12 mouse cellular contexts compared by ENCODE assay signal in genomic region chr7:27375274-27375673, GRCm38 (mm10). TPM values are rescaled to one million over a fixed set of nuclear protein-coding genes. Genes with fewer than 3 reads are reported as not detected.
A peak's percentile ranks its signal among the peaks of the same experiment; 100 is the strongest.
DNase-seq lines count a peak whose midpoint lies in the region; ATAC-seq lines count a peak whose summit lies in the region.
"Had no signal": no experiment of that assay in that cellular context is flagged by ENCODE, and none has a peak within 500 bp of the region (broad histone marks: within the 10 kb centered on the region; RNA-seq: fewer than 3 reads in every experiment).

No protein-coding gene starts in this region.

- H3K4me1 ChIP-seq in midbrain, embryonic 12.5 days: peaks cover 12% of the 10 kb centered on the region; the same call in 1 of the 2 replicates
- H3K4me1 ChIP-seq in midbrain, embryonic 16.5 days (ENCODE audit: control insufficient read depth, insufficient read depth, low read length): no peaks in the 10 kb centered on the region
- peaks cover 6% of the 10 kb centered on the region; the same call in 1 of the 2 replicates for H3K4me1 ChIP-seq in forebrain, embryonic 16.5 days (replicated peaks; ENCODE audit: control insufficient read depth, insufficient read depth, low read length)

- H3K9ac ChIP-seq in midbrain, embryonic 12.5 days (replicated peaks): no peak overlapping the region
- H3K9ac ChIP-seq in midbrain, embryonic 16.5 days (ENCODE audit: low read depth, low read length): no peak overlapping the region
- 0 out of 2 replicates have a peak overlapping the region, but pooled peaks have one; percentile 22 for H3K9ac ChIP-seq in forebrain, embryonic 16.5 days (replicated peaks; ENCODE audit: low read depth, low read length)
- H3K9ac ChIP-seq: neural tube, embryonic 12.5 days had no signal

- WGBS in midbrain, embryonic 12.5 days: 2% methylated on average over 22 of the region's 22 CpGs
- WGBS in midbrain, embryonic 16.5 days: 4% methylated on average over 22 of the region's 22 CpGs
- WGBS in forebrain, embryonic 16.5 days: 3% methylated on average over 22 of the region's 22 CpGs

- H3K4me2 ChIP-seq in midbrain, embryonic 12.5 days (replicated peaks): 0 out of 2 replicates have a peak overlapping the region, but pooled peaks have one; percentile 15
- H3K4me2 ChIP-seq in midbrain, embryonic 16.5 days (ENCODE audit: low read length): no peak overlapping the region
- no peak overlapping the region; the same call in 1 of the 2 replicates for H3K4me2 ChIP-seq in forebrain, embryonic 16.5 days (ENCODE audit: low read length)
- H3K4me2 ChIP-seq: neural tube, embryonic 12.5 days had no signal

- H3K9me3 ChIP-seq in midbrain, embryonic 12.5 days: 0 out of 2 replicates have a peak, but pooled peaks cover 5% of the 10 kb centered on the region
- no peaks in the 10 kb centered on the region for H3K9me3 ChIP-seq in midbrain, embryonic 16.5 days (replicated peaks; ENCODE audit: control insufficient read depth, low read length, poor library complexity, severe bottlenecking)
- H3K9me3 ChIP-seq in forebrain, embryonic 16.5 days (ENCODE audit: control insufficient read depth, low read length): peaks cover 4% of the 10 kb centered on the region; the same call in 1 of the 2 replicates
- H3K9me3 ChIP-seq: neural tube, embryonic 12.5 days had no signal

- peaks cover 87% of the 10 kb centered on the region for H3K27me3 ChIP-seq in midbrain, embryonic 12.5 days
- H3K27me3 ChIP-seq in midbrain, embryonic 16.5 days (ENCODE audit: control insufficient read depth, insufficient read depth, low read depth, low read length): peaks cover 73% of the 10 kb centered on the region
- peaks cover 72% of the 10 kb centered on the region for H3K27me3 ChIP-seq in forebrain, embryonic 16.5 days (replicated peaks; ENCODE audit: control insufficient read depth, insufficient read depth, low read length)

- peak; percentile 58 to 70 for DNase-seq in frontal cortex, postnatal 36 days (ENCODE audit: low spot score in 2 of 2)
- no peak for DNase-seq in frontal cortex, postnatal 25 days (ENCODE audit: low spot score in 2 of 2)
- DNase-seq in right cerebral cortex, postnatal 25 days: peak; percentile 76
- no peak for DNase-seq in ovary, postnatal 10 days (ENCODE audit: low spot score)
- DNase-seq in cerebellum, adult 11 months: no peak
- DNase-seq: liver; lung, postnatal 36 days had no signal

- H3K4me3 ChIP-seq in midbrain, embryonic 12.5 days: no peak overlapping the region
- H3K4me3 ChIP-seq in midbrain, embryonic 16.5 days (ENCODE audit: low read depth, low read length): no peak overlapping the region
- H3K4me3 ChIP-seq in forebrain, embryonic 16.5 days (replicated peaks; ENCODE audit: low read length): no peak overlapping the region
- H3K4me3 ChIP-seq: neural tube, embryonic 12.5 days had no signal

- H3K27ac ChIP-seq in midbrain, embryonic 12.5 days (replicated peaks): no peak overlapping the region
- H3K27ac ChIP-seq in midbrain, embryonic 16.5 days (ENCODE audit: low read length): no peak overlapping the region
- no peak overlapping the region for H3K27ac ChIP-seq in forebrain, embryonic 16.5 days (ENCODE audit: low read length)
- H3K27ac ChIP-seq: neural tube, embryonic 12.5 days had no signal

- no peaks in the 10 kb centered on the region for H3K36me3 ChIP-seq in midbrain, embryonic 12.5 days
- H3K36me3 ChIP-seq in midbrain, embryonic 16.5 days (ENCODE audit: control insufficient read depth, insufficient read depth, low read length): peaks cover 11% of the 10 kb centered on the region
- 0 out of 2 replicates have a peak, but pooled peaks cover under 1% of the 10 kb centered on the region for H3K36me3 ChIP-seq in forebrain, embryonic 16.5 days (ENCODE audit: control insufficient read depth, insufficient read depth)
- H3K36me3 ChIP-seq: neural tube, embryonic 12.5 days had no signal

- ATAC-seq in midbrain, embryonic 12.5 days (ENCODE audit: low FRiP score, low read depth): no peak
- no peak for ATAC-seq in midbrain, embryonic 16.5 days
- ATAC-seq in forebrain, embryonic 16.5 days: no peak

RNA-seq across cellular contexts. Expression of gene Gm20479, which starts 18.1 kb away (rescaled TPM):
- 0.87 TPM in 1 of 2 replicates, not detected in the other for polyA plus RNA-seq in midbrain, embryonic 12.5 days (2016; fragmentation: Nextera tagmentation; extraction: Ambion mirVana)
- polyA plus RNA-seq in midbrain, embryonic 16.5 days (2015; fragmentation: Nextera tagmentation; extraction: Ambion mirVana): not detected in 2 replicates
- polyA plus RNA-seq in forebrain, embryonic 16.5 days (2015; fragmentation: Nextera tagmentation; extraction: Ambion mirVana): not detected in 2 replicates
- polyA plus RNA-seq: C2C12; neural tube, embryonic 12.5 days had no signal

RNA-seq across cellular contexts. Expression of gene Shkbp1, which starts 19.5 kb away (rescaled TPM):
- 77.3 and 78.1 TPM in 2 replicates for polyA plus RNA-seq in midbrain, embryonic 12.5 days (2016; fragmentation: Nextera tagmentation; extraction: Ambion mirVana)
- 47.4 and 55.1 TPM in 2 replicates for polyA plus RNA-seq in midbrain, embryonic 16.5 days (2015; fragmentation: Nextera tagmentation; extraction: Ambion mirVana)
- polyA plus RNA-seq in forebrain, embryonic 16.5 days (2015; fragmentation: Nextera tagmentation; extraction: Ambion mirVana): 88.1 and 95.5 TPM in 2 replicates

RNA-seq across cellular contexts. Expression of gene Ltbp4, which starts 37.8 kb away (rescaled TPM):
- polyA plus RNA-seq in midbrain, embryonic 12.5 days (2016; fragmentation: Nextera tagmentation; extraction: Ambion mirVana): 10.1 and 10.2 TPM in 2 replicates
- polyA plus RNA-seq in midbrain, embryonic 16.5 days (2015; fragmentation: Nextera tagmentation; extraction: Ambion mirVana): 14.1 and 14.3 TPM in 2 replicates
- 13.3 and 18.2 TPM in 2 replicates for polyA plus RNA-seq in forebrain, embryonic 16.5 days (2015; fragmentation: Nextera tagmentation; extraction: Ambion mirVana)

Comparison
In these comparisons a context has a peak if more than half of its experiments do, and no peak if none do; other contexts are left out.
1. DNase-seq: peak in frontal cortex, postnatal 36 days (2 of 2) and right cerebral cortex, postnatal 25 days (single experiment); none in frontal cortex, postnatal 25 days (0 of 2), ovary, postnatal 10 days (single experiment) and cerebellum, adult 11 months (single experiment).